Mouse (Mus musculus) spleen, adult 2 months (tissue): Measurements from ENCODE around the gene Tmem219. TPM values are rescaled to one million over a fixed set of nuclear protein-coding genes. Genes with fewer than 3 reads are reported as not detected.

Experiments
- DNase-seq, 2 experiments: peaks; one replicate each; pipeline versions ENCODE4 v3.0.0 to v3.0.0-alpha.2; 2012 to 2021; ENCODE audit warnings: low spot score in 2 of 2, low read depth in 1 of 2
- H3K27ac ChIP-seq: fragments of 200-500 bp; 2 replicates; pipeline ENCODE4 v1.5.1; 2012; ENCODE audit warnings: low read length, inconsistent platforms; ENCODE audit not compliant: insufficient read depth
- H3K27me3 ChIP-seq: fragments of 200-500 bp; 2 replicates; pipeline ENCODE4 v1.6.1; 2012; ENCODE audit warnings: mild to moderate bottlenecking, moderate library complexity, low read length, inconsistent platforms; ENCODE audit not compliant: control insufficient read depth, insufficient read depth
- H3K36me3 ChIP-seq: fragments of 200-500 bp; 2 replicates; pipeline ENCODE4 v1.6.1; 2012; ENCODE audit warnings: mild to moderate bottlenecking, low read length, inconsistent platforms; ENCODE audit not compliant: control insufficient read depth, insufficient read depth
- H3K4me1 ChIP-seq: fragments of 200-500 bp; 2 replicates; pipeline ENCODE4 v1.6.1; 2011; ENCODE audit warnings: inconsistent platforms; ENCODE audit not compliant: control insufficient read depth, insufficient read depth, insufficient read length
- H3K4me3 ChIP-seq: fragments of 200-500 bp; 2 replicates; pipeline ENCODE4 v1.5.1; 2011; ENCODE audit warnings: mild to moderate bottlenecking, inconsistent platforms; ENCODE audit not compliant: insufficient read depth, insufficient read length; ENCODE audit errors: extremely low read depth
- CTCF ChIP-seq: fragments of 200-500 bp; IDR thresholded peaks from 2 replicates; pipeline ENCODE4 v1.5.1; 2011; ENCODE audit warnings: mild to moderate bottlenecking, inconsistent platforms; ENCODE audit not compliant: insufficient read depth, insufficient read length, insufficient replicate concordance; ENCODE audit errors: extremely low read depth
- POLR2A ChIP-seq: fragments of 200-500 bp; IDR thresholded peaks from 2 replicates; pipeline ENCODE4 v1.6.1; 2011; ENCODE audit warnings: low read depth, low read length, inconsistent platforms
- WGBS: fragments of 180-500 bp; shearing (Covaris S2); methylation state at CpG from one replicate; pipeline ENCODE4 v1.1.7; 2018; 5-methylcytosine and 5-hydroxymethylcytosine counted together
- polyA plus RNA-seq: library from polyadenylated mRNA; depleted of rRNA; stranded (reverse); fragments of >200 nt; gene quantifications from 2 replicates; pipeline ENCODE4 v1.2.3, GENCODE M21; 2012

Gene Tmem219
- polyA plus RNA-seq, 1 experiment, result 81.7 TPM

DNA sequence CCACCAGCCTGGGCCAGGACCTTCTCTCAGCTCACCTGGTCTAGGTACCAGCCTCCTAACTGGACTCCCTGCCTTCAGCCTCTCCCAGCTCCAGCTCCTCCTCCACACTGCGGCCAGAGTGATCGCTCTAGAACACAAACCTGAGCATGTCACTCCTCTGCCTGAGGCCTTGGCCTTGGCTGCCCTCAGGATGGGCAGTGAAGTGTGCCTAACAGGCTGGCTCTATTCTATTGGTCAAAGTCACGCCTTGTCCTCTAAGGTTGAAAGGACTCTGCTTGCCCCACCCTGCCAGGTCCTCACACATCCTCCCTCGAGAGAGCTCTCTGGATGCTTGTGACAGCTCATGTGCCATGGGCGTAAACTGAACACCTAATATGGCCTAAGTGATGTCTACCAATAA lies 69.3 kb downstream of the Tmem219 start:
- Histone ChIP-seq H3K27ac (no peak overlapping the region), H3K4me3 (no peak overlapping the region), H3K36me3 (peaks cover 27% of the 10 kb centered on the region), H3K27me3 (peaks cover 5% of the 10 kb centered on the region; the same call in 1 of the 2 replicates), H3K4me1 (no peaks in the 10 kb centered on the region)
- TF ChIP-seq POLR2A, result no peak
- TF ChIP-seq CTCF, result no peak
- 85% methylated on average over 5 of the region's 5 CpGs for WGBS
- DNase-seq, result no peak

DNA sequence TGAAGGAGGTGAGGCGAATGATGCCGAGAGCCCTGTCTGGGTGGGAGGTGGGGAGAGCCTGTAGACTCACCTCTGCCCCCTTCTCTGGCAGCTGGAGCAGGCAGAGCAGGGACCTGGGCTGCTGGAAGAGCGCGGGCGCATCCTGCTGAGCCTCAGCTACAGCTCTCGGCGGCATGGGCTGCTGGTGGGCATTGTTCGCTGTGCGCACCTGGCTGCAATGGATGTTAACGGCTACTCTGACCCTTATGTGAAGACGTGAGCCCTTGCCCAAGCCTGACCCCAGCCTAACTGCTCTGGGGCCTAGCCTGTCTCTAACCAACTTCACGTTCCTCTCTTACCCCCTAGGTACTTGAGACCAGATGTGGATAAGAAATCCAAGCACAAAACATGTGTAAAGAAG lies 71.5 kb downstream of the Tmem219 start:
- peaks cover 22% of the 10 kb centered on the region for H3K36me3 ChIP-seq
- no peak for DNase-seq
- 82% methylated on average over 12 of the region's 12 CpGs for WGBS
- H3K27me3 ChIP-seq, result peaks cover 16% of the 10 kb centered on the region
- H3K27ac ChIP-seq, result no peak overlapping the region
- peaks cover 7% of the 10 kb centered on the region; the same call in 1 of the 2 replicates for H3K4me1 ChIP-seq
- no peak overlapping the region for H3K4me3 ChIP-seq
- TF ChIP-seq POLR2A (no peak), CTCF (no peak)

DNA sequence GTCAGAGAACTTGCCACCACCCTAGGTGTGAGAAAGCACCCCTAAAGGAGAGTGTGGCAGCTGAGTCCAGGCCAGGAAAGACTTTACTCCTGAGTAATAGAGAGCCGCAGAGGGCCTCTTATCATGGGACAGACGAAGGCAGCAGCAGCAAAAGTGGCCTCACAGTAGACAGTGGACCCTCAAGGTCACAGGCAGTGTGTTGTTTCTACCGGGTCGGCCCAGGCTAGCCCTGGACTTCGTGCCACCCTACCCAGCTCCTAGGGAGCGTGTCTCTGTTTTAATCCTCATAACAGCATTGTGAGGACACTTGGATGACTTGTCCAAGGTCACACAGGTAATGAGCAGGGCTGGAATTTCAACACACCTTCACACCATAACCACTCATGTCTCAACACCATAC lies 72.6 kb downstream of the Tmem219 start:
- WGBS, result 84% methylated on average over 6 of the region's 6 CpGs
- Histone ChIP-seq H3K27me3 (peaks cover 16% of the 10 kb centered on the region), H3K4me3 (no peak overlapping the region), H3K36me3 (peaks cover 18% of the 10 kb centered on the region), H3K4me1 (peaks cover 7% of the 10 kb centered on the region; the same call in 1 of the 2 replicates), H3K27ac (no peak overlapping the region)
- no peak for TF ChIP-seq POLR2A
- TF ChIP-seq CTCF, result no peak
- no peak for DNase-seq

DNA sequence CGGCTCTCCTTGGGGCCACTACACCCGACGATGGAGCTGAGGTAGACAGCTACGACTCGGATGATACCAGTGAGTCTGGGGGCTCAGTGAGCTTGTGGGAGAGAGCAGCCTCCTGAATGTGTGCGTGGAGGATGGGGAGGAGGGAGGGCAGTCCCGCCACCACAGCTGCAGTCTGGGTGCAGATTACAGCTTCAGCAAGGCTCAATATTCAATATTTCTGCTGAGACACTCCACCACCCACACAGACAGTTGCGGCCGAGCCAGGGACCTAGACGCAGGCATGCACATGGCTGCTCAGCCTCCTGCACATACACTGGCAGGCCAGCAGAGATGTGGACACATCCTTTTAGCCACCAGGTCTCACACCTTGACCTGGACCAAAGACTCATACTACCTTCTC lies 73.9 kb downstream of the Tmem219 start:
- Histone ChIP-seq H3K4me1 (peaks cover 7% of the 10 kb centered on the region; the same call in 1 of the 2 replicates), H3K27ac (no peak overlapping the region), H3K27me3 (peaks cover 16% of the 10 kb centered on the region), H3K4me3 (no peak overlapping the region), H3K36me3 (peaks cover 12% of the 10 kb centered on the region)
- 28% methylated on average over 10 of the region's 10 CpGs for WGBS
- no peak for DNase-seq
- TF ChIP-seq CTCF, result no peak
- TF ChIP-seq POLR2A, result no peak

DNA sequence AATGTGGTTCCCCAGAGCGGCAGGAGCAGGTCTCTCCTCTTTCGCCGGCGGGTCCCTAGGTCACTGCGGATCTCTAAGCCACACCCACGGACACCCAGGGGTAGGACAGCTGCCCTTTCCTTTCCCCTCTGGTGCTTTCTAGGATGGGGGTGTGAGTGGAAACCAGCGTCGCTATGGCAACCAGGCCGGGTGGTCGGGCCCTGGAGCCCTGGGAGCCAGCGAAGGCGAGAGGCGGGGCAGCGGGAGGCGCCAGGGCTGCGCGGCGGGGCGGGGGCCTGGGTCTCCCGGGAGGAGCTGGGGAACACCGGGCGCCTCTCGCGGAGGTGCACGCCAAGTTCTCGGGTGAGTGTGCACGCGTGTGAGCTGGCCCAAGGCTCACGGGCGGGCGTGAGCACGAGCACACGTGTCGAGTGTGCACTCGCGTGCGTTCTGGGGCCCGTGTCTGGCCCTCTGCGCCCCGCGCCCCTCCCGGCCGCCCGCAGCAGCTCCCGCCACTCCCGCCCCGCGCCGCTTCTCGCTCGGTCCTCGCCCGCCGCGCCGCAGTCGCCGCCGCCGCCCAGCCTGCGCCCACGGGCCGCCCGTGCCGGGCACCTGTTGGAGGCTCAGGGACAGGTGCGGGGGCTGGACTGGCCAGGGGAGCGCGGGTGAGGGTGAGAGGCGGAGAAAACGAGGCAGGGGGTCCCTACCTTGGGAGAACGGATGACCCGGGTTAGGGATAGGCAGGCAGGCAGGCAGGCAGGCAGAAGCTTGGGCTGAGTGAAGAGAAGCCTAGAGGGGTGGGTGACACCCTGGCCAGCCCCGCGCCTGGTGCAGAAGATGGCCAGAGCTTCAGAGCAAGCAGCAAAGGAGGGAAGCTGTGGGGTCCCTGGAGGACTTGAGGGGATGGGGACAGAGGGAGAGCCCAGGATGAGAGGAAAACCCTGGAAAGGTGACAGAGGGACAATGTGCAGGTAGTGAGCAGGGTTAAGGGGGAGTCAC lies 75.0 kb downstream of the Tmem219 start:
- TF ChIP-seq POLR2A, result no peak
- TF ChIP-seq CTCF, result no peak
- WGBS, result 4% methylated on average over 54 of the region's 74 CpGs
- Histone ChIP-seq H3K36me3 (peaks cover 9% of the 10 kb centered on the region), H3K4me1 (peaks cover 7% of the 10 kb centered on the region; the same call in 1 of the 2 replicates), H3K4me3 (peak overlapping the region; percentile 39; the same call in 1 of the 2 replicates), H3K27me3 (peaks cover 16% of the 10 kb centered on the region), H3K27ac (no peak overlapping the region)
- no peak for DNase-seq

DNA sequence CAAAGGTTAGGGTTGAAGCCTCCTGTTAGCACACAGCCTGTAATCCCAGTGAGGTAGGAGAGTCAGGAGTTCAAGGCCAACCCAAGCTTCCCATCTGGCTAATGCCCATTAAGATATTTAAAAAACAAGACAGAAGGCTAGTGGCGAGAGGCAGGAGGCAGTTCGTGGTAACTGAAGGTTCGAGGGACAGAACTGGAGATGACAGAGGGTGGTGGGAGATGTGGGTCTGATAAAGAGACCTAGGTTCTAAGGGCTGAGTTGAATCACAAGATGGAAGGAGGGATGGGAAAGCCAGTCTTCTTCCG lies 75.6 kb downstream of the Tmem219 start, which contains the start of gene Doc2a:
Gene Doc2a (plus strand): TSS at position 301 of the 305 bp plus-strand sequence.
- WGBS, result 53% methylated on average over 4 of the region's 4 CpGs
- TF ChIP-seq POLR2A (no peak), CTCF (no peak)
- peaks cover 7% of the 10 kb centered on the region; the same call in 1 of the 2 replicates for H3K4me1 ChIP-seq
- DNase-seq, result no peak
- peaks cover 4% of the 10 kb centered on the region; the same call in 1 of the 2 replicates for H3K36me3 ChIP-seq
- no peak within 1 kb of the TSS for H3K27ac ChIP-seq
- peaks cover 16% of the 10 kb centered on the region for H3K27me3 ChIP-seq
- H3K4me3 ChIP-seq, result peak within 1 kb of the TSS; percentile 39; the same call in 1 of the 2 replicates
